Mouse (Mus musculus) ES-Bruce4 (cell line): ENCODE data around the gene Gm28048. TPM values are rescaled to one million over a fixed set of nuclear protein-coding genes. Genes with fewer than 3 reads are reported as not detected.

Experiments used
- H3K27ac ChIP-seq: 2 replicates; pipeline ENCODE4 v1.5.1; 2012; ENCODE audit warnings: low read length, inconsistent platforms; ENCODE audit not compliant: insufficient read depth
- H3K27me3 ChIP-seq: 2 replicates; pipeline ENCODE4 v1.6.1; 2012; ENCODE audit warnings: mild to moderate bottlenecking, low read length, inconsistent platforms; ENCODE audit not compliant: control insufficient read depth, poor library complexity, insufficient read depth, severe bottlenecking
- H3K36me3 ChIP-seq: 2 replicates; pipeline ENCODE4 v1.6.1; 2012; ENCODE audit warnings: inconsistent platforms, mild to moderate bottlenecking, low read length, moderate library complexity; ENCODE audit not compliant: control insufficient read depth, poor library complexity, insufficient read depth, severe bottlenecking
- H3K4me1 ChIP-seq: one replicate; pipeline ENCODE4 v1.8.1; 2011; ENCODE audit warnings: low read length; ENCODE audit not compliant: control insufficient read depth, insufficient read depth
- H3K4me3 ChIP-seq: 2 replicates; pipeline ENCODE4 v1.5.1; 2011; ENCODE audit warnings: low read depth, mild to moderate bottlenecking, low read length
- H3K9ac ChIP-seq: 2 replicates; pipeline ENCODE4 v1.6.1; 2012; ENCODE audit warnings: low read depth, mild to moderate bottlenecking, inconsistent platforms; ENCODE audit not compliant: poor library complexity, severe bottlenecking
- H3K9me3 ChIP-seq: replicated peaks from 2 replicates; pipeline ENCODE4 v1.6.1; 2012; ENCODE audit warnings: mild to moderate bottlenecking, low read length, inconsistent platforms; ENCODE audit not compliant: control insufficient read depth, poor library complexity, insufficient read depth, severe bottlenecking
- CTCF ChIP-seq: IDR thresholded peaks from one replicate; pipeline ENCODE4 v1.8.1; 2011; ENCODE audit warnings: low read depth, low read length
- EP300 ChIP-seq: IDR thresholded peaks from 2 replicates; pipeline ENCODE4 v1.6.1; 2011; ENCODE audit warnings: low read depth, low read length; ENCODE audit not compliant: insufficient read depth
- POLR2A ChIP-seq: IDR thresholded peaks from one replicate; pipeline ENCODE4 v1.8.1; 2011; ENCODE audit warnings: low read length; ENCODE audit not compliant: insufficient read depth
- polyA plus RNA-seq: library from polyadenylated mRNA; stranded (reverse); fragments of >200 nt; gene quantifications from 2 replicates; pipeline ENCODE4 v1.2.4, GENCODE M21; 2011; ENCODE audit warnings: low read depth; ENCODE audit not compliant: missing spikeins, insufficient read depth, insufficient read length

Gm28048 gene
- polyA plus RNA-seq, 1 experiment = 33.6 TPM

GRCm38 (mm10) chr11:22872307-22872680 lies 109.6 kb downstream of the Gm28048 start:
- Histone ChIP-seq H3K9ac (no peak overlapping the region), H3K9me3 (no peaks in the 10 kb centered on the region), H3K27ac (no peak overlapping the region), H3K4me3 (no peak overlapping the region), H3K4me1 (no peaks in the 10 kb centered on the region), H3K27me3 (no peaks in the 10 kb centered on the region), H3K36me3 (no peaks in the 10 kb centered on the region)
- no peak for TF ChIP-seq EP300
- TF ChIP-seq POLR2A = no peak
- TF ChIP-seq CTCF = no peak

DNA sequence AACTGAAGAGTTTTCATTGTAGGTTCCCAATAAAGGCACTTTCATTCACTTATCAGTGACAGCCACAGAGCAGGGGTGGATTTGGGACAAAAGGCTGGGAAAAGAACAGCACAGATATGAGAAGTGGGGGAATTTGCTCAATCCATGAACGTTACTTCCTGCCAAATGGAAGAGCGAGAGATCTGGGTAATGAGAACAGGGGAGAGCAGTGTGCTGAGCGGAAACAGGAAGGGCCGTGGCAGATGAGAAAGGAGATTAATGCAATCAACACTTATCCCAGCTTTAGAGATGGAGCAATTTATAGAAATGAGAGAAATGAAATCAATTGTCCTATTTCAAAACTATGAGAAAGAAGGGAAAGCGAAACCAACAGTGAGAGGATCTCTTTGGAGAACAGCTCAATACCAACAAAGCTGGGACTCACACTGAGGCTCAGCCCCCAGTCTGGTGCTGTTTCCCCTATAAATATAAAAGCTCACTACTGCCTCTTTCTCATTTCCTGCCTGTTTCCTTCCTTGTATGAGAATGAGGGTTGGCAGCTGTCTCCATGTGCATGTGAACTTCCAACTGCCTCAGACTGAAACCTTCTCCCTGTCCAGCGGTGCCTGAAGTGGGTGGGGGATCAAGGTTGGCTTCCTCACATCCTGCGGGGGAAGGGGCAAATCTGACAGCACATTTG lies 110.1 kb downstream of the Gm28048 start:
- no peak overlapping the region for H3K27ac ChIP-seq
- H3K4me1 ChIP-seq = no peaks in the 10 kb centered on the region
- H3K27me3 ChIP-seq = no peaks in the 10 kb centered on the region
- TF ChIP-seq EP300 = no peak
- no peak for TF ChIP-seq POLR2A
- no peak for TF ChIP-seq CTCF
- no peaks in the 10 kb centered on the region for H3K9me3 ChIP-seq
- H3K4me3 ChIP-seq = no peak overlapping the region
- H3K36me3 ChIP-seq = no peaks in the 10 kb centered on the region
- H3K9ac ChIP-seq = no peak overlapping the region

- Histone ChIP-seq H3K9me3 (no peaks in the 10 kb centered on the region), H3K4me3 (no peak overlapping the region), H3K27me3 (no peaks in the 10 kb centered on the region), H3K9ac (no peak overlapping the region), H3K4me1 (peaks cover 4% of the 10 kb centered on the region), H3K36me3 (no peaks in the 10 kb centered on the region), H3K27ac (no peak overlapping the region)
- TF ChIP-seq EP300 (no peak), POLR2A (no peak), CTCF (no peak)
Measured at GRCm38 (mm10) chr11:22868582-22868981, 113.3 kb downstream of the Gm28048 start.

GRCm38 (mm10) chr11:22867691-22868090 lies 114.2 kb downstream of the Gm28048 start:
- Histone ChIP-seq H3K36me3 (no peaks in the 10 kb centered on the region), H3K9ac (no peak overlapping the region), H3K4me1 (peaks cover 5% of the 10 kb centered on the region), H3K9me3 (no peaks in the 10 kb centered on the region), H3K27ac (no peak overlapping the region), H3K27me3 (no peaks in the 10 kb centered on the region), H3K4me3 (no peak overlapping the region)
- TF ChIP-seq CTCF (no peak), EP300 (no peak), POLR2A (no peak)

- TF ChIP-seq POLR2A (no peak), CTCF (no peak), EP300 (no peak)
- no peaks in the 10 kb centered on the region for H3K36me3 ChIP-seq
Measured at GRCm38 (mm10) chr11:22865635-22866246, 116.1 kb downstream of the Gm28048 start.

GRCm38 (mm10) chr11:22864305-22865060 lies 117.4 kb downstream of the Gm28048 start:
- Histone ChIP-seq H3K4me3 (no peak overlapping the region), H3K36me3 (no peaks in the 10 kb centered on the region), H3K27ac (no peak overlapping the region), H3K27me3 (no peaks in the 10 kb centered on the region), H3K9me3 (no peaks in the 10 kb centered on the region), H3K9ac (no peak overlapping the region), H3K4me1 (peaks cover 5% of the 10 kb centered on the region)
- TF ChIP-seq CTCF (no peak), POLR2A (no peak), EP300 (no peak)

More at GRCm38 (mm10) chr11:22865635-22866246, 116.1 kb downstream of the Gm28048 start:
- H3K4me3 ChIP-seq = no peak overlapping the region
- no peak overlapping the region for H3K27ac ChIP-seq
- H3K9ac ChIP-seq = no peak overlapping the region
- H3K27me3 ChIP-seq = no peaks in the 10 kb centered on the region
- H3K9me3 ChIP-seq = no peaks in the 10 kb centered on the region
- peaks cover 5% of the 10 kb centered on the region for H3K4me1 ChIP-seq
